Mouse (Mus musculus) forebrain, embryonic 13.5 days (tissue): ENCODE measurements at regions not wholly inside any gene's neighbourhood (a gene's known extent, or its start where the extent isn't known, plus 50 kb on each side); places are given as distances from the start of the nearest gene placed in this dataset.
A peak's percentile ranks its signal among the peaks of the same experiment; 100 is the strongest.
"Not testable (repeated sequence)": the region's sequence is repeated elsewhere in the genome, so short reads cannot be mapped to it uniquely, and the experiment has no call there.

ENCODE experiments used
- ATAC-seq: fragments of 200-750 bp; cut with Nextera tagmentation; 2 replicates; pipeline ENCODE4 v1.8.0; 2017
- H3K27ac ChIP-seq: fragments of 300-500 bp; sonication (generic); 2 replicates; pipeline ENCODE4 v1.5.1; 2015; ENCODE audit warnings: inconsistent platforms, mild to moderate bottlenecking, moderate library complexity
- H3K27me3 ChIP-seq: fragments of 300-500 bp; sonication (generic); 2 replicates; pipeline ENCODE4 v1.6.1; 2015; ENCODE audit warnings: mild to moderate bottlenecking, inconsistent platforms
- H3K36me3 ChIP-seq: fragments of 300-500 bp; sonication (generic); 2 replicates; pipeline ENCODE4 v1.6.1; 2015; ENCODE audit warnings: mild to moderate bottlenecking, inconsistent platforms; ENCODE audit not compliant: poor library complexity, severe bottlenecking
- H3K4me1 ChIP-seq: fragments of 300-500 bp; sonication (generic); 2 replicates; pipeline ENCODE4 v1.6.1; 2015; ENCODE audit warnings: inconsistent platforms
- H3K4me2 ChIP-seq: fragments of 300-500 bp; sonication (generic); 2 replicates; pipeline ENCODE4 v1.6.1; 2015; ENCODE audit warnings: inconsistent platforms, mild to moderate bottlenecking, moderate library complexity
- H3K4me3 ChIP-seq: fragments of 300-500 bp; sonication (generic); 2 replicates; pipeline ENCODE4 v1.5.1; 2015; ENCODE audit warnings: mild to moderate bottlenecking, inconsistent platforms
- H3K9ac ChIP-seq: fragments of 300-500 bp; sonication (generic); 2 replicates; pipeline ENCODE4 v1.6.1; 2015; ENCODE audit warnings: mild to moderate bottlenecking, inconsistent platforms
- H3K9me3 ChIP-seq: fragments of 300-500 bp; sonication (generic); replicated peaks from 2 replicates; pipeline ENCODE4 v1.6.1; 2016; ENCODE audit warnings: inconsistent platforms
- WGBS: fragments of 180-500 bp; shearing (Covaris S2); methylation state at CpG from one replicate; pipeline ENCODE4 v1.1.7; 2015; 5-methylcytosine and 5-hydroxymethylcytosine counted together

- no peak overlapping the region for H3K27ac ChIP-seq
- WGBS: 80% methylated on average over 3 of the region's 3 CpGs
- H3K27me3 ChIP-seq: no peaks in the 10 kb centered on the region
- H3K9ac ChIP-seq: no peak overlapping the region
- H3K36me3 ChIP-seq: no peaks in the 10 kb centered on the region
- no peaks in the 10 kb centered on the region for H3K4me1 ChIP-seq
- H3K4me2 ChIP-seq: no peak overlapping the region
- no peaks in the 10 kb centered on the region for H3K9me3 ChIP-seq
- no peak for ATAC-seq
- no peak overlapping the region for H3K4me3 ChIP-seq
Observed at GRCm38 (mm10) chr10:30470831-30471230, 129.7 kb downstream of the Trmt11 start.

GRCm38 (mm10) chr10:30450616-30451015 lies 149.9 kb downstream of the Trmt11 start:
- Histone ChIP-seq H3K9ac (no peak overlapping the region), H3K4me1 (no peaks in the 10 kb centered on the region), H3K27ac (no peak overlapping the region), H3K4me2 (no peak overlapping the region), H3K9me3 (no peaks in the 10 kb centered on the region), H3K27me3 (no peaks in the 10 kb centered on the region), H3K36me3 (no peaks in the 10 kb centered on the region), H3K4me3 (no peak overlapping the region)
- WGBS: 80% methylated on average over 4 of the region's 4 CpGs
- ATAC-seq: no peak

- H3K27me3 ChIP-seq: no peaks in the 10 kb centered on the region
- H3K4me2 ChIP-seq: no peak overlapping the region
- H3K9ac ChIP-seq: no peak overlapping the region
- H3K9me3 ChIP-seq: no peaks in the 10 kb centered on the region
- no peaks in the 10 kb centered on the region for H3K36me3 ChIP-seq
- H3K27ac ChIP-seq: no peak overlapping the region
- no peak overlapping the region for H3K4me3 ChIP-seq
- 81% methylated on average over 2 of the region's 2 CpGs for WGBS
- no peak; the same call in 1 of the 2 replicates for ATAC-seq
- H3K4me1 ChIP-seq: no peaks in the 10 kb centered on the region
Observed at GRCm38 (mm10) chr10:30447057-30447456, 153.5 kb downstream of the Trmt11 start.

DNA sequence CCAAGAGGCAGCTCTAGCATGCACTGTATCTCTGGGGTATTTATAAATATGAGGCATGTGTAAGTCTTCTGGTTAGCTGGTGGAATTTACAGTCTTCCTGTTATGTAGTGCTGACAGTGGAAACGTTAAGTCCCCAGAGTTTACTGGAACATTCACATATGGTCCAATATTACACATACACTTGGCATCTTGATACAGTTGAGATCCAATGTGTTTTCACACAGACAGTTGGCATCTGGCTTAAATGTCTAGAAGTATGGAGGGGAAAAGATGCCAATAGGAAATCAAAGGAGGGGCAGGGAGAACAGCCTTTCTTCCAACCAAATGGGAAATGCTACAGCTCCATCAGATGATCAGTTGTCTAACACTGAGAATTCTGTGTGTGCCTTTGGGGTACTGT lies 154.0 kb downstream of the Trmt11 start:
- H3K4me1 ChIP-seq: no peaks in the 10 kb centered on the region
- H3K4me2 ChIP-seq: no peak overlapping the region
- no peak overlapping the region for H3K4me3 ChIP-seq
- H3K36me3 ChIP-seq: no peaks in the 10 kb centered on the region
- H3K27ac ChIP-seq: no peak overlapping the region
- ATAC-seq: peak; percentile 90
- H3K9me3 ChIP-seq: no peaks in the 10 kb centered on the region
- no peak overlapping the region for H3K9ac ChIP-seq
- H3K27me3 ChIP-seq: no peaks in the 10 kb centered on the region
- 89% methylated on average over 1 of the region's 1 CpGs for WGBS

DNA sequence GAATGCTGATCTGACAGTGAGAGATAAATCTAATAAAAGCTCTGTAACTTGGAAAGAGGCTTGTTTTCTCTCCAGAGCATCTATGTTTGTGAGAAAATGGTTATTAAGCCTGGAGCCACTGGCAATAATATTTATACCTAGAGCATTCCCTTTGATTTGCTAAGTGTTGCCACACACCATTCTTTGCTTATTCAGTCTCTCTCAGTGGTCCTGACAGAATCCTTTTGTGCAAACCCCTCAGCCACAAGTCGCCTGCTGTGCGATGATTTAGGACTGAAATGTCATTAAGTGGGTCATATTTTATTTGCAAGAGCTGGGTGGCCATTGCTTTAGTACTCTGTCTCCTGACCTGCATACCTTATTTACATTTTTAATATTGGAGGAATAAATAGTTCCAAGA lies 160.7 kb downstream of the Trmt11 start:
- H3K27ac ChIP-seq: no peak overlapping the region
- H3K4me2 ChIP-seq: no peak overlapping the region
- no peaks in the 10 kb centered on the region for H3K9me3 ChIP-seq
- no peak for ATAC-seq
- H3K27me3 ChIP-seq: no peaks in the 10 kb centered on the region
- no peaks in the 10 kb centered on the region for H3K36me3 ChIP-seq
- no peaks in the 10 kb centered on the region for H3K4me1 ChIP-seq
- 39% methylated on average over 2 of the region's 2 CpGs for WGBS
- H3K4me3 ChIP-seq: no peak overlapping the region
- no peak overlapping the region for H3K9ac ChIP-seq

DNA sequence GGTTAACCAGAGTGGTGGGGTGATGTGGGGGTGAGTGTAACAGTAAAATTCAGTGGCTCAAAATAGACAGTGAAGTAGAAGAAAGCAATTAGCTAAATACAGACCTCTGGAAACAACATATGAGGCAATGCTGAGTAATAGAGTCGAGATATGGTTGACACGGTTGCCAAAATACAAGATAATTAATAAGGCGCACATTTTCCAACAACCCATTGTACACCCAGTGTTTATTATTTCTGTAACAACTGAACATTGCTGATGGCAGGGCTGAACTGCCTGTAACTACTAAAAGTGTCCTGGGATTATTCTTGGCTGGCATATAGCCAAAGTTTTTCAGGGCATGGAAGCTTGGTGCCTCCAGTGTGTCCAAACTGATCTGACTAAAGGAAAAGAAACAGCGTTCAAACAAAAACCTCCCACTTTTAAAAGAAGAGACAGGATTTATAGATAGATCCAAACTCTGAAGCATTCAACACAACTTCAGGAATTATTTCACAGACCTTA lies 174.1 kb downstream of the Trmt11 start:
- no peaks in the 10 kb centered on the region for H3K36me3 ChIP-seq
- no peak for ATAC-seq
- H3K4me2 ChIP-seq: no peak overlapping the region
- H3K27ac ChIP-seq: no peak overlapping the region
- H3K27me3 ChIP-seq: no peaks in the 10 kb centered on the region
- no peaks in the 10 kb centered on the region for H3K4me1 ChIP-seq
- no peak overlapping the region for H3K9ac ChIP-seq
- H3K4me3 ChIP-seq: no peak overlapping the region
- H3K9me3 ChIP-seq: no peaks in the 10 kb centered on the region
- WGBS: 81% methylated on average over 4 of the region's 4 CpGs

- Histone ChIP-seq H3K27ac (no peak overlapping the region), H3K27me3 (no peaks in the 10 kb centered on the region; the same call in 1 of the 2 replicates), H3K9ac (no peak overlapping the region), H3K36me3 (no peaks in the 10 kb centered on the region), H3K4me3 (no peak overlapping the region), H3K9me3 (no peaks in the 10 kb centered on the region), H3K4me2 (no peak overlapping the region), H3K4me1 (no peaks in the 10 kb centered on the region)
- 38% methylated on average over 6 of the region's 6 CpGs for WGBS
- peak; percentile 68; the same call in 1 of the 2 replicates for ATAC-seq
Observed at GRCm38 (mm10) chr10:30419391-30420043, 181.0 kb downstream of the Trmt11 start.

GRCm38 (mm10) chr10:30416314-30416713 lies 184.2 kb downstream of the Trmt11 start:
- Histone ChIP-seq H3K4me3 (no peak overlapping the region), H3K27me3 (peaks cover 3% of the 10 kb centered on the region; the same call in 1 of the 2 replicates), H3K9me3 (no peaks in the 10 kb centered on the region), H3K9ac (no peak overlapping the region), H3K4me2 (no peak overlapping the region), H3K4me1 (no peaks in the 10 kb centered on the region), H3K36me3 (no peaks in the 10 kb centered on the region), H3K27ac (no peak overlapping the region)
- ATAC-seq: no peak
- WGBS: 69% methylated on average over 3 of the region's 3 CpGs

- H3K9ac ChIP-seq: no peak overlapping the region
- H3K4me1 ChIP-seq: no peaks in the 10 kb centered on the region
- no peaks in the 10 kb centered on the region for H3K9me3 ChIP-seq
- peaks cover 19% of the 10 kb centered on the region for H3K27me3 ChIP-seq
- ATAC-seq: no peak
- H3K4me2 ChIP-seq: no peak overlapping the region
- no peak overlapping the region for H3K4me3 ChIP-seq
- no peak overlapping the region for H3K27ac ChIP-seq
- H3K36me3 ChIP-seq: no peaks in the 10 kb centered on the region
Observed at GRCm38 (mm10) chr10:30411736-30412135, 188.8 kb downstream of the Trmt11 start.

DNA sequence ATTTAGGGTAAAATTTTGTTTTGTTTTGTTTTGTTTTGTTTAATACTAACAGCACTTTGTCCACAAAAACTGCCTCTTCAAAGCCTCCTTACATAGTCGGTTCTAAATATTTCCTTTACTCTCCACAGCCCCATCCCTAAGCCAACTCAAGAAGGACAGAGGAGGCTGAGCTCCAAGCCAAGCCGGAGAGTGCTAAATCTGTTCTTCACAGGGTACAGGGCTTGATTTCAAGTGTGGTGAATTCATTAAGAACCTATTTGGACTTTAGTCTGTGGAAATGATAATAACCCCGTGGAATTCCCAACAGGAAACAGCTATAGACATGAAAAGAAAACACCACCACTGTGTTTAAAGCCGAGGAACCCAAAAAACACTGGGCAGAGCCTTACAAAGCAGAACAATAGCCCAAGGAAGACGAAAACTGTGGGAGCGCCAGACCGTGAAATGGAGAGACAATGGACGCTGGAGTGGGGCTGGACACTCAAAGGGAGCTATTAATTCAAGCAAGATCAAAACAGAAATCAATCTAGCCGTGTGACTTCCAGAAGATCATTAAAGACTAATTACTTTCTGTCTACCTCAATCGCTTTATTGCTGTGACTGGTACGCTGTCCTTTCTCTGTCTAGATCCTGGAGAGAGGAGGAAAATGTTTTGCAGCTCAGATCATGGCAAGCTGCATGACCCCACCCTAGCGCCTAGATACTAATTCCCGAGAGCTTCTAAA lies 194.7 kb downstream of the Trmt11 start:
- Histone ChIP-seq H3K4me2 (peak overlapping the region; percentile 38), H3K27me3 (peaks cover 37% of the 10 kb centered on the region), H3K4me3 (peak overlapping the region; percentile 9; the same call in 1 of the 2 replicates), H3K27ac (peak overlapping the region; percentile 35; the same call in 1 of the 2 replicates), H3K4me1 (peaks cover 12% of the 10 kb centered on the region), H3K36me3 (no peaks in the 10 kb centered on the region), H3K9me3 (no peaks in the 10 kb centered on the region), H3K9ac (no peak overlapping the region)
- 4% methylated on average over 13 of the region's 13 CpGs for WGBS
- peak; percentile 94 for ATAC-seq

- Histone ChIP-seq H3K4me1 (no peaks in the 10 kb centered on the region), H3K9ac (no peak overlapping the region), H3K4me2 (no peak overlapping the region), H3K27ac (no peak overlapping the region), H3K9me3 (no peaks in the 10 kb centered on the region), H3K36me3 (no peaks in the 10 kb centered on the region), H3K4me3 (no peak overlapping the region), H3K27me3 (no peaks in the 10 kb centered on the region)
- WGBS: 19% methylated on average over 1 of the region's 1 CpGs
- ATAC-seq: no peak
Observed at GRCm38 (mm10) chr10:30370542-30370941, 170.2 kb upstream of the Cenpw start.

DNA sequence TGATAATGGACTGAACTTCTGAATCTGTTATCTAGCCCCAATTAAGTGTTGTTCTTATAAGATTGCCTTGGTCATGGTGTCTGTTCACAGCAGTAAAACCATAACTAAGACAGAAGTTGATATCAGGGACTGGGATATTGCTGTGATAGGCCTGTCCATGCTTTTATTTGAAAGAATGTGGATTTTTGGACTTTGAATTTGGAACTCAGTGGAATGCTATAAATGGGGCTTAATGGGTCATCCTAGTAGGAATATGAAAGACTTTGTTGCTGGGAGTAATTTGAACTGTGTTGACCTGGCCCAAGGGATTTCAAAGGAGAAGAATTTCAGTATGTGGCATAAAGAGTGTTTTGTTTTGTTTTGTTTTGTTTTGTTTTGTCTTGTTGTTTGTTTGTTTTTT lies 160.5 kb upstream of the Cenpw start:
- not testable (repeated sequence) for H3K4me2 ChIP-seq, H3K27ac ChIP-seq, H3K9me3 ChIP-seq, H3K4me3 ChIP-seq, H3K27me3 ChIP-seq, H3K4me1 ChIP-seq, H3K36me3 ChIP-seq, ATAC-seq, H3K9ac ChIP-seq
